Mouse (Mus musculus) midbrain, postnatal 0 days (tissue): Measurements from ENCODE around the gene Fam131c. TPM values are rescaled to one million over a fixed set of nuclear protein-coding genes. Genes with fewer than 3 reads are reported as not detected.

ENCODE experiments used
- ATAC-seq: fragments of 200-750 bp; cut with Nextera tagmentation; 2 replicates; pipeline ENCODE4 v1.8.0; 2017; ENCODE audit warnings: moderate number of reproducible peaks, mild to moderate bottlenecking, moderate TSS enrichment, moderate library complexity; ENCODE audit not compliant: low FRiP score
- DNase-seq: peaks from one replicate; pipeline ENCODE4 v3.0.0-alpha.2; 2015; ENCODE audit warnings: low spot score
- H3K27ac ChIP-seq: fragments of 300-500 bp; sonication (generic); 2 replicates; pipeline ENCODE4 v1.5.1; 2014; ENCODE audit warnings: low read depth, mild to moderate bottlenecking, low read length, mixed read lengths
- H3K27me3 ChIP-seq: fragments of 300-500 bp; sonication (generic); 2 replicates; pipeline ENCODE4 v1.6.1; 2014; ENCODE audit warnings: low read length, control low read depth, mixed read lengths; ENCODE audit not compliant: insufficient read depth
- H3K36me3 ChIP-seq: fragments of 300-500 bp; sonication (generic); 2 replicates; pipeline ENCODE4 v1.6.1; 2014; ENCODE audit warnings: low read length, control low read depth, mixed read lengths; ENCODE audit not compliant: insufficient read depth
- H3K4me1 ChIP-seq: fragments of 300-500 bp; sonication (generic); 2 replicates; pipeline ENCODE4 v1.6.1; 2014; ENCODE audit warnings: mild to moderate bottlenecking, control low read depth, antibody characterized with exemption, low read length, mixed read lengths; ENCODE audit not compliant: insufficient read depth
- H3K4me2 ChIP-seq: fragments of 300-500 bp; sonication (generic); 2 replicates; pipeline ENCODE4 v1.6.1; 2014; ENCODE audit warnings: low read depth, mild to moderate bottlenecking, low read length, mixed read lengths; ENCODE audit not compliant: poor library complexity, severe bottlenecking
- H3K4me3 ChIP-seq: fragments of 300-500 bp; sonication (generic); 2 replicates; pipeline ENCODE4 v1.5.1; 2014; ENCODE audit warnings: low read depth, mild to moderate bottlenecking, low read length, moderate library complexity
- H3K9ac ChIP-seq: fragments of 300-500 bp; sonication (generic); replicated peaks from 2 replicates; pipeline ENCODE4 v1.6.1; 2014; ENCODE audit warnings: mild to moderate bottlenecking, low read length, moderate library complexity, mixed read lengths; ENCODE audit not compliant: poor library complexity, severe bottlenecking
- H3K9me3 ChIP-seq: fragments of 300-500 bp; sonication (generic); 2 replicates; pipeline ENCODE4 v1.6.1; 2016; ENCODE audit warnings: low read length, control low read depth
- CTCF ChIP-seq: IDR thresholded peaks from 2 replicates; pipeline ENCODE4 v1.5.1; 2016; ENCODE audit warnings: antibody characterized with exemption, mild to moderate bottlenecking
- WGBS: fragments of 180-500 bp; shearing (Covaris S2); extraction: QIAGEN DNeasy Blood & Tissue Kit; methylation state at CpG from one replicate; pipeline ENCODE4 v1.1.7; 2014; 5-methylcytosine and 5-hydroxymethylcytosine counted together
- polyA plus RNA-seq: library from polyadenylated mRNA; unstranded; fragments of >200 nt; fragmentation: Nextera tagmentation; extraction: Ambion mirVana; gene quantifications from 2 replicates; pipeline ENCODE4 v1.2.1, GENCODE M21; 2015
- total RNA-seq: library from RNA; depleted of rRNA; stranded (reverse); fragments of >200 nt; gene quantifications from 2 replicates; pipeline ENCODE4 v1.2.3, GENCODE M21; 2014

The Fam131c gene
- total and polyA plus RNA-seq, 2 experiments from 2014 or later: 56.7 to 119 TPM

DNA sequence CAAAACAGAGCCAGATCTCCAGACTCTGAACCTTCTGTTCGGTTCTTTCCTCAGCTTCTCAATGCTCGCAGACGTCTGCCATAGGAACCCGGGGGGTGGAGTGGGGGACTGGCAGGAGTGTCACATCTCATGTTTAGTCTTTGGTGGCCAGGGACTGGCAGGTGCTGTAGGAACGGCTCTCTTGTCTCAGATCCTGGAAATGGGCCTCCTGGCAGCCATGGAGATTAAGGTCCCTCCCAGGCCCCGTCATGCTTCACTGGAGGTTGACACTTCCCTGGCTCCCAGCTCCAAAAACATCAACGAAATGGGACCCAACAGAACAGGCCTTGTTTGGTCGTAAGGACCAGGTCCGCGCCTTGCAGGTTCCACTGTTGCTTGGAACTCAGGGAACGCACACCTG is 19.4 kb upstream of the Fam131c start:
- Histone ChIP-seq H3K9ac (no peak overlapping the region), H3K36me3 (no peaks in the 10 kb centered on the region), H3K9me3 (no peaks in the 10 kb centered on the region), H3K4me3 (no peak overlapping the region), H3K4me1 (no peaks in the 10 kb centered on the region), H3K4me2 (no peak overlapping the region), H3K27ac (no peak overlapping the region), H3K27me3 (no peaks in the 10 kb centered on the region)
- 58% methylated on average over 11 of the region's 11 CpGs for WGBS
- ATAC-seq (no peak), DNase-seq (no peak)
- TF ChIP-seq CTCF: no peak

DNA sequence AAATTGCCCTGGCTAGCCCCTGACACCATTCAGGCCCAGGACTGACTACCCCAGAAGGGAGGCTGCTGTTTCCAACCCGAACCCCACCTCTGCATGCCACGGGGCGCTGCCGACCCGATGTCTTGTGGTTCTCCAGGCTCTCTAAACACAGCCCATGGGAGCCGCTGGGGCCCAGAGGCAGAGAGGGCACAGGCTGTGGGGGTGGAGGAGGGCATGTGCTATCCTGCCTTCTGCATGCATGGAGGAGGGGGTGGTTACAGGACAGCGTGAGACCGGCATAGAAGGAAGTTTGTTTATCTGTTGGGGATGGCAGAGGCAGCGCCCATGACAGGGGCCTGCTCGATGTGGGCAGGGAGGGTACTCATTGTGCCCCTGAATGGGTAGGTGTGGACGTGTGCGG is 18.0 kb upstream of the Fam131c start:
- no peaks in the 10 kb centered on the region for H3K27me3 ChIP-seq
- no peaks in the 10 kb centered on the region for H3K36me3 ChIP-seq
- whole genome bisulfite sequencing: 88% methylated on average over 12 of the region's 12 CpGs
- DNase-seq (no peak), ATAC-seq (no peak)
- no peaks in the 10 kb centered on the region for H3K9me3 ChIP-seq
- no peak overlapping the region for H3K4me3 ChIP-seq
- TF ChIP-seq CTCF: no peak
- no peak overlapping the region for H3K4me2 ChIP-seq
- H3K27ac ChIP-seq: no peak overlapping the region
- no peak overlapping the region for H3K9ac ChIP-seq
- H3K4me1 ChIP-seq: no peaks in the 10 kb centered on the region

DNA sequence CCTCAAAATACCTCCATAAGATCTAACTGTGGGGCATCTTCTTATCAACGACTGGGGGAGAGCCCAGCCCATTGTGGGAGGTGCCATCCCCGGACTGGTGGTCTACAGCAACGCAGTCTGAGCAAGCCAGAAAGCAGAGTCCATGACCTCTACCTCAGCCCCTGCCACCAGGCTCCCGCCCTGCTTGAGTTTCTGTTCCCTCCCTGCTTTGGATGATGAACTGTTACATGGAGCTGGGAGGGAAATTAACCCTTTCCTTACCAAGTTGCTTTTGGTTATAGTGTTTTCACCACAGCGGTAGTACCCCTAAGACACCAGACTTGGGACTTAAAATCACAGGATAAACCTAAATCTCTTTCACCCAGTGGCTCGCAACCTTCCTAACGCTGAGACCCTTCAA is 16.0 kb upstream of the Fam131c start:
- 77% methylated on average over 7 of the region's 7 CpGs for WGBS
- Histone ChIP-seq H3K27ac (no peak overlapping the region), H3K9me3 (no peaks in the 10 kb centered on the region), H3K4me3 (no peak overlapping the region), H3K9ac (no peak overlapping the region), H3K4me2 (no peak overlapping the region), H3K4me1 (no peaks in the 10 kb centered on the region), H3K27me3 (no peaks in the 10 kb centered on the region), H3K36me3 (no peaks in the 10 kb centered on the region)
- DNase-seq (no peak), ATAC-seq (no peak)
- no peak for TF ChIP-seq CTCF

DNA sequence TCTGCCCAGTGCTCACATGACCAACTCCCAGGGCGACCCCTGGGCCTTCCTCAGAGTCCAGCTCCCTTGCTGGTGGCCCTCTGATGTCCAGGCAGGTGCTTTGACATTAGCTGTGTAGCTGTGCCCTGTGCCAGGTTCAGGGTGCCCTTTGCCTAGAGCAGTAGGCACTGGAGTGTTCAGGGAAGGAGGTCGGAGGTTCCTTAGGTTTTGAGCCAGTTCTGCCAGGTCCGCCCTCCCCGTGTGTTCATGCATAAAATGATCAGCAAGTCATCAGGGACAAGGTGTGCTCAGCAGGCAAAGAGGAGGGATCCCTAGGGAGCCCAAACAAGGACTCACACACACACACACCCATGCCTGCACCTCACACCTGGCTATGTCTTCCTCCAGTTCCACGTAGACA is 15.0 kb upstream of the Fam131c start:
- Histone ChIP-seq H3K27me3 (no peaks in the 10 kb centered on the region), H3K9me3 (no peaks in the 10 kb centered on the region), H3K9ac (no peak overlapping the region), H3K4me1 (no peaks in the 10 kb centered on the region), H3K27ac (no peak overlapping the region), H3K36me3 (no peaks in the 10 kb centered on the region), H3K4me3 (no peak overlapping the region), H3K4me2 (no peak overlapping the region)
- DNase-seq (no peak), ATAC-seq (no peak)
- WGBS: 83% methylated on average over 5 of the region's 5 CpGs
- TF ChIP-seq CTCF: no peak

DNA sequence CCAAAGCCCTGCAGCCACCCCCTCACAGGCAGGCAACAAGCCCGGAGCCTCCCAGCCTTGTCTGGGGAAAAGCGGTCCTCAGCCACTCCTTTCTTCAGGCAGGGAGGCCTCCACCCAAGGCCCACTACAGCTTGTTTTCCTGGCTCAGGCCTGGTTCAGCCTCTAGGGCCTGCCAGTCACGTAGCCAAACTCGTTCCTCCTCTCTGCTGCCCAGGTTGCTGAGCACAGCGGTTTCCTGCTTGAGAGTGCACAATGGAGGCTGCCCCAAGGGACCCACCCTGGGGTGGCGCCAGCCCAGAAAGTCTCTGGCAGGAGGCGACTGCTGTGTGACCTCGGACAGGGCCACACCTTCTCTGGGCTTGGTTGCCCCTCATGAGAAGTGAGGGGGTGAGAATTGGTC is 14.2 kb upstream of the Fam131c start:
- DNase-seq: no peak
- Histone ChIP-seq H3K9me3 (no peaks in the 10 kb centered on the region), H3K4me3 (no peak overlapping the region), H3K9ac (no peak overlapping the region), H3K4me2 (no peak overlapping the region), H3K36me3 (no peaks in the 10 kb centered on the region), H3K4me1 (no peaks in the 10 kb centered on the region), H3K27me3 (no peaks in the 10 kb centered on the region), H3K27ac (no peak overlapping the region)
- 74% methylated on average over 8 of the region's 8 CpGs for WGBS
- ATAC-seq: no peak
- no peak for TF ChIP-seq CTCF

DNA sequence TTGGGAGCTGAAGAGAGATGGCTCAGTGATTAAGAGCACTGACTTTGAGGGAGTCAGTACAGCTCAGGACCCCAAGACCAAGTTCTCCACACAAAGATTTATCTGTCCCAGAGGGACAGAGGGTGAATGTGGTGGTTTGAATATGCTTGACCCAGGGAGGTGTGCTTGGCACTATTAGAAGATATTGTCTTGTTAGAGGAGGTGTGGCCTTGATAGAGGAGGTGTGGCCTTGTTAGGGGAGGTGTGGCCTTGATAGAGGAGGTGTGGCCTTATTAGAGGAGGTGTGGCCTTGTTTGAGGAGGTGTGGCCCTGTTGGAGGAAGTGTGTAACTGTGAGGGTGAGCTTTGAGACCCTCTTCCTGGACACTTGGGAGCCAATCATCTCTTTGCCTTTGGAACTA is 10.2 kb upstream of the Fam131c start:
- Histone ChIP-seq H3K4me3 (no peak overlapping the region), H3K27me3 (peaks cover 7% of the 10 kb centered on the region; the same call in 1 of the 2 replicates), H3K9me3 (no peaks in the 10 kb centered on the region), H3K4me1 (no peaks in the 10 kb centered on the region), H3K9ac (no peak overlapping the region), H3K4me2 (no peak overlapping the region), H3K36me3 (no peaks in the 10 kb centered on the region), H3K27ac (no peak overlapping the region)
- no peak for TF ChIP-seq CTCF
- DNase-seq: no peak
- no peak for ATAC-seq
